Mouse (Mus musculus) ES-E14 (cell line): Measurements from ENCODE around the gene Baz1a.
A peak's percentile ranks its signal among the peaks of the same experiment; 100 is the strongest.
"Not testable (repeated sequence)": the region's sequence is repeated elsewhere in the genome, so short reads cannot be mapped to it uniquely, and the experiment has no call there.

Experiments
- CHD2 ChIP-seq: IDR thresholded peaks from 2 replicates; pipeline ENCODE4 v1.6.1; 2014; ENCODE audit warnings: mild to moderate bottlenecking, low read depth, low read length, inconsistent platforms
- MAFK ChIP-seq: IDR thresholded peaks from 2 replicates; pipeline ENCODE4 v1.6.1; 2014; ENCODE audit warnings: mild to moderate bottlenecking, low read depth, low read length, inconsistent platforms; ENCODE audit not compliant: insufficient read depth
- ZNF384 ChIP-seq: IDR thresholded peaks from 2 replicates; pipeline ENCODE4 v1.6.1; 2012; ENCODE audit warnings: low read depth, low read length, inconsistent platforms

DNA sequence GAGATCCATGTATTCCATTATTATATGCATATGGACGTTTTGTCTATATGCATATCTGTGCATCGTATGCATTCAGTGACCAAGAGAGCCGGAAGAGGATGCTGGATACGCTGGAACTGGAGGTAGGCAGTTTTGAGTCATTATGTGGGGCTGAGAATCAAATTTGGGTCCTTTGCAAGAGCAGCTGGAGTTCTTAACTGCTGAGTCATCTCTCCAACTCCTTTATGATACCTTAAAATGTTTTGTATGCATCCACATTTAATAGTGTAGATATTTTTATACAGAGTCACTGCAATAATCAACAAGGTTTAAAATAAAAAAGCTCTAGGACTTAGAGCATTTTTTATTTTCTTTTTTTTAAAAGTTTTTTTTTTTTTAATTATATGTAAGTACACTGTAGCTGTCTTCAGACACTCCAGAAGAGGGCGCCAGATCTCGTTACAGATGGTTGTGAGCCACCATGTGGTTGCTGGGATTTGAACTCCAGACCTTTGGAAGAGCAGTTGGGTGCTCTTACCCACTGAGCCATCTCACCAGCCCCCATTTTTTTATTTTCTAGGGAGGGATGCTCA is 71.5 kb downstream of the Baz1a start:
- TF ChIP-seq ZNF384 (peak; percentile 25; the same call in 1 of the 2 replicates), MAFK (peak; percentile 76)
- TF ChIP-seq CHD2: not testable (repeated sequence)
